Mouse (Mus musculus) kidney, adult 2 months (tissue): ENCODE results near the gene 9130230L23Rik.

Experiments
- CTCF ChIP-seq: fragments of 200-500 bp; conservative IDR thresholded peaks from 2 replicates; pipeline ENCODE4 v1.5.1; 2011; ENCODE audit warnings: low read depth, mild to moderate bottlenecking, control low read depth, low read length, moderate library complexity, mixed read lengths; ENCODE audit not compliant: insufficient read depth, insufficient read length
- POLR2A ChIP-seq: fragments of 200-500 bp; IDR thresholded peaks from one replicate; pipeline ENCODE4 v1.6.1; 2011; ENCODE audit warnings: low read depth, low read length, control low read depth

DNA sequence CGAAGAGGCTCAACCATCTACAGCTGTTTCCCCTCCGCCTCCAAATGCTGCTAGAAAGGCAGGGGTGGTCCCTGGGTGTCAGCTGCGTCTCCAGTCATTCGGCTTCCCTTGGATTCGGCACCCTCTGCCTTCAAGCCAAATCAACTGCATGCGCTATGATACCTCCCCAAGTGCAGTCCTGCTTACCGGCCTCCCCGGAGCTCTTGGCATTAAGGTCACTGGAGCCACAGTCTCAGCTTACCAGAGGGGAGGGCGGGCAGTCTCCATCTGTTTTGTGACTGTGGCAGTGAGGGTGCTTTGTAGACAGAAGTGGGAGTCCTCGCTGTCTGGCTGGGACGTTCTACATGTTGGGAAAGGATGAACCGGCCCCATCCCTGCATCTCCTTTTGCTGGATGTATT is 37.0 kb downstream of the 9130230L23Rik start:
- TF ChIP-seq POLR2A, result no peak
- TF ChIP-seq CTCF, result no peak
